Mouse (Mus musculus) heart, postnatal 10 days (tissue): ENCODE measurements around the gene Mgea5. TPM values are rescaled to one million over a fixed set of nuclear protein-coding genes. Genes with fewer than 3 reads are reported as not detected.
A peak's percentile ranks its signal among the peaks of the same experiment; 100 is the strongest.

Experiments
- DNase-seq, 2 experiments: peaks; one replicate each; pipeline ENCODE4 v3.0.0; 2021
- intact Hi-C: fragments of 180-260 bp; cut with DNase I; formaldehyde crosslinking; loops from one replicate; pipeline ENCODE4 v1.15.1; 2025
- total RNA-seq, 2 experiments: library from RNA; stranded (reverse); gene quantifications; 2 replicates each; pipeline ENCODE4 v1.2.3; 2021

The Mgea5 gene
- total RNA-seq, 2 experiments from 2014 or later = 73.6 to 77.1 TPM

GRCm38 (mm10) chr19:45751881-45752280 lies 31.8 kb downstream of the Mgea5 start:
- no peak for DNase-seq
- intact Hi-C loops = no loop called here

- DNase-seq = peak; percentile 89 to 92
- intact Hi-C loops = loop anchor here (1.0 to 2.0 kb wide), 2 partner anchors 31 to 92 kb away; no protein-coding TSS in a partner anchor
Observed at GRCm38 (mm10) chr19:45749243-45750043, 34.2 kb downstream of the Mgea5 start, which contains the start of gene Npm3. Gene Npm3, minus strand, starts transcription at chr19:45749591.

GRCm38 (mm10) chr19:45748691-45749242 lies 34.9 kb downstream of the Mgea5 start:
- intact Hi-C loops = loop anchor here (1.0 to 2.0 kb wide), 2 partner anchors 32 to 91 kb away; no protein-coding TSS in a partner anchor
- peak in 1 of 2 experiments; percentile 37 for DNase-seq

- intact Hi-C loops = loop anchor here (2.0 kb wide), 1 partner anchor 33 kb away; no protein-coding TSS in a partner anchor
- DNase-seq = no peak
Observed at GRCm38 (mm10) chr19:45748206-45748605, 35.4 kb downstream of the Mgea5 start.

- peak; percentile 87 to 93 for DNase-seq
- intact Hi-C loops = loop anchor here (1.0 to 2.0 kb wide), 2 partner anchors 173 to 526 kb away; no protein-coding TSS in a partner anchor
Observed at GRCm38 (mm10) chr19:45747028-45747867, 36.4 kb downstream of the Mgea5 start.

- intact Hi-C loops = loop anchor here (1.0 to 2.0 kb wide), 2 partner anchors 172 to 526 kb away; no protein-coding TSS in a partner anchor
- DNase-seq = peak; percentile 78 to 83
Observed at GRCm38 (mm10) chr19:45746153-45747020, 37.2 kb downstream of the Mgea5 start.

- intact Hi-C loops = loop anchor here (2.0 kb wide), 1 partner anchor 525 kb away; no protein-coding TSS in a partner anchor
- peak in 1 of 2 experiments; percentile 25 for DNase-seq
Observed at GRCm38 (mm10) chr19:45745344-45746152, 38.1 kb downstream of the Mgea5 start.

- DNase-seq = no peak
- intact Hi-C loops = no loop called here
Observed at GRCm38 (mm10) chr19:45743619-45744018, 40.0 kb downstream of the Mgea5 start.

GRCm38 (mm10) chr19:45742984-45743575 lies 40.6 kb downstream of the Mgea5 start:
- DNase-seq = no peak
- intact Hi-C loops = no loop called here

- peak in 1 of 2 experiments; percentile 31 for DNase-seq
Observed at GRCm38 (mm10) chr19:45742218-45742983, 41.2 kb downstream of the Mgea5 start, which contains the start of gene Fgf8. Gene Fgf8, minus strand, starts transcription at chr19:45742915.

GRCm38 (mm10) chr19:45741431-45742217 lies 42.0 kb downstream of the Mgea5 start:
- intact Hi-C loops = no loop called here
- DNase-seq = no peak

More at GRCm38 (mm10) chr19:45742218-45742983, 41.2 kb downstream of the Mgea5 start, which contains the start of gene Fgf8:
- intact Hi-C loops = no loop called here

- no peak for DNase-seq
- intact Hi-C loops = no loop called here
Observed at GRCm38 (mm10) chr19:45740817-45741216, 42.8 kb downstream of the Mgea5 start.

GRCm38 (mm10) chr19:45740233-45740632 lies 43.4 kb downstream of the Mgea5 start:
- intact Hi-C loops = no loop called here
- no peak for DNase-seq

- no peak for DNase-seq
- intact Hi-C loops = loop anchor here (5.0 kb wide), 1 partner anchor 61 kb away; no protein-coding TSS in a partner anchor
Observed at GRCm38 (mm10) chr19:45738521-45738920, 45.1 kb downstream of the Mgea5 start.

GRCm38 (mm10) chr19:45737846-45738484 lies 45.7 kb downstream of the Mgea5 start:
- DNase-seq = no peak
- intact Hi-C loops = loop anchor here (5.0 kb wide), 1 partner anchor 61 kb away; no protein-coding TSS in a partner anchor
